Mouse (Mus musculus) olfactory bulb, adult 2 months (tissue): ENCODE measurements at regions not wholly inside any gene's neighbourhood (a gene's known extent, or its start where the extent isn't known, plus 50 kb on each side); places are given as distances from the start of the nearest gene placed in this dataset.

Experiments
- CTCF ChIP-seq: fragments of 200-500 bp; IDR thresholded peaks from 2 replicates; pipeline ENCODE4 v1.5.1; 2012; ENCODE audit warnings: low read depth, mild to moderate bottlenecking, low read length, moderate library complexity; ENCODE audit not compliant: insufficient read depth
- POLR2A ChIP-seq: fragments of 200-500 bp; IDR thresholded peaks from 2 replicates; pipeline ENCODE4 v1.6.1; 2012; ENCODE audit warnings: mild to moderate bottlenecking, low read depth, low read length, moderate library complexity; ENCODE audit not compliant: insufficient read depth

DNA sequence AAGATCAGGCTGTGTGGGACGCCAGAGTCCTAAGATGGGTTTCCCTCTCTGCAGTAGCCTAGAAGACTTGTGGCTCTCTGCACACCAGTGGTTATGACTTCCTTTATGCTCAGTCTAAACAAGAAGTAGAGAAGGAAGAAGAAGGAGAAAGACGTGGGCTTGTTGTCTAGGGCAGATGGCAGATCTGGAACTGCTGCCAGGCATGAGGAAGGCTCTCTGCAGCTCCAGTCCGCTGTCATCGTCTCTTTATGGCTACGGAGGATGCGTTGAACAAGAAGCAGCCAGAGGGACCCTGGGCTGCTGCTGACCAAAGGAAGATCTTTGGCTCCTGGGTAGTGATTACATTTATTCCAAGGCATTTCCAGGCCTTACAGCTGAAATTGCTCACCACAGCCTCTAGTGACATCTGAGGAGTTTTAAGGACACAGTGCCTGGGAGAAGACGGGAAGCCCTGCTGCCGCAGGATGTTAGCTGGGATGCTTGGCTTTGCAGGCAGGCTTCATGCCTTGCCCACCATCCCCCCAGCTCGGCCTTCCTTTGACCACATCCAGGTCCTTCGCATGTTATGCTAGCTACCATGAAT lies 229.6 kb upstream of the Dio3 start:
- TF ChIP-seq CTCF (no peak), POLR2A (no peak)
